Mouse (Mus musculus): ENCODE results near the gene Lrrc72. TPM values are rescaled to one million over a fixed set of nuclear protein-coding genes. Genes with fewer than 3 reads are reported as not detected.

Gene Lrrc72
- polyA plus RNA-seq, 1 experiment from 2014 or later, result not detected

- no peaks in the 10 kb centered on the region for H3K27me3 ChIP-seq (ENCODE audit: control insufficient read depth, insufficient read depth, low read length)
- DNase-seq (ENCODE audit: low spot score) (no peak), ATAC-seq (ENCODE audit: low FRiP score, low TSS enrichment) (peak; percentile 91)
- no peak overlapping the region for H3K27ac ChIP-seq (replicated peaks)
- H3K9ac ChIP-seq (ENCODE audit: low read length), result no peak overlapping the region
- H3K36me3 ChIP-seq (ENCODE audit: control insufficient read depth, insufficient read depth, low read length), result peaks cover 38% of the 10 kb centered on the region
- no peak overlapping the region for H3K4me3 ChIP-seq (ENCODE audit: low read depth, low read length)
- no peak overlapping the region for H3K4me2 ChIP-seq (replicated peaks; ENCODE audit: low read depth)
- no peaks in the 10 kb centered on the region for H3K4me1 ChIP-seq (replicated peaks; ENCODE audit: control insufficient read depth, insufficient read depth)
- no peaks in the 10 kb centered on the region for H3K9me3 ChIP-seq (ENCODE audit: control insufficient read depth, low read length)
- WGBS, result 70% methylated on average over 6 of the region's 6 CpGs
- no peak for TF ChIP-seq EP300 (optimal IDR thresholded peaks at IDR 0.05)
- no peak for TF ChIP-seq CTCF (IDR thresholded peaks at IDR 0.05; ENCODE audit: low read depth)
These were observed 66.1 kb downstream of the Lrrc72 start for GRCm38 (mm10) chr12:36187081-36187480.

DNA sequence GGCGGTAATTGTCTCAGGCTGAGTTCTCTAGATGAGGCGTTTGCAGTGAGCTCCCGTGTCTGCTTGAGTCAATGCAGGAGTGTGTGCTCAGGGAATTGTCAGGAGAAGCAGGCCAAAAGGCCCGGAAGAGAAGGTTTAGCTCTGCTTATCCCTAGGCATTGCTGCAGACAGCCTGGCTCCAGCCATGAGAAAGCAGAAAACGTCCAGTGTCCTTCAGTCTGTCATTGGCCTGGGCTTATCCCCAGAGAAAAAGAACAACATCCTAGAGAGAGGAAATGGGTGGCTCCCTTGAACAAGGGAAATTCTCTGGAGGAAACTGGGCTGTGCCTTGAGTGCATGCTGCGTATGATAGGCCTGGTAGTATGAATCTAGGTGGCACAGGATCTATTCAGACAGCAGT, 70.6 kb downstream of the Lrrc72 start:
- Histone ChIP-seq H3K36me3 (ENCODE audit: control insufficient read depth, insufficient read depth, low read length) (peaks cover 30% of the 10 kb centered on the region), H3K4me3 (ENCODE audit: low read depth, low read length) (no peak overlapping the region), H3K4me1 (replicated peaks; ENCODE audit: control insufficient read depth, insufficient read depth) (no peaks in the 10 kb centered on the region), H3K27ac (replicated peaks) (no peak overlapping the region), H3K4me2 (replicated peaks; ENCODE audit: low read depth) (no peak overlapping the region), H3K27me3 (ENCODE audit: control insufficient read depth, insufficient read depth, low read length) (no peaks in the 10 kb centered on the region), H3K9ac (ENCODE audit: low read length) (no peak overlapping the region), H3K9me3 (ENCODE audit: control insufficient read depth, low read length) (no peaks in the 10 kb centered on the region)
- DNase-seq (ENCODE audit: low spot score), result no peak
- ATAC-seq (ENCODE audit: low FRiP score, low TSS enrichment), result no peak
- TF ChIP-seq EP300 (optimal IDR thresholded peaks at IDR 0.05), result no peak
- TF ChIP-seq CTCF (IDR thresholded peaks at IDR 0.05; ENCODE audit: low read depth), result no peak
- WGBS, result 79% methylated on average over 6 of the region's 6 CpGs

DNA sequence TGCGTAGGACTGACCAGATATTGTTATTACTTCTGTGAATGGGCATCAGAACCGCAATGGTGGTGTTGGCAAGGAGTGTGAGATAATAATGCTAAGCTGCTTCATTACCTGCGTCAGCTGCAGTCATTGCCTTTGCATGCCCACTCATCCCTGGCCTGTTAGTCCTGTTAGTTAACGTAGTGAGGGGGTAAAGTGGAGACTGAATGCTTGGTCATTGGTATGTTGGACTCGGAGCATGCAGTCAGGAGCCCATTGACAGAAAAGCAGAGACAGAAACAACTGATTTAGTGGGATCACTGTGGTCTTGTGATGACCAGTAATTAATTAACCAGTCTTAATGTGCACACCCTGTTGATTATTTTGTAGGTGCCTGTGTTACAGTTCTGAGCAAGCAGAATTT, 76.0 kb downstream of the Lrrc72 start:
- Histone ChIP-seq H3K9ac (ENCODE audit: low read length) (no peak overlapping the region), H3K27ac (replicated peaks) (no peak overlapping the region), H3K27me3 (ENCODE audit: control insufficient read depth, insufficient read depth, low read length) (no peaks in the 10 kb centered on the region), H3K9me3 (ENCODE audit: control insufficient read depth, low read length) (no peaks in the 10 kb centered on the region), H3K4me1 (replicated peaks; ENCODE audit: control insufficient read depth, insufficient read depth) (no peaks in the 10 kb centered on the region), H3K36me3 (ENCODE audit: control insufficient read depth, insufficient read depth, low read length) (peaks cover 14% of the 10 kb centered on the region), H3K4me2 (replicated peaks; ENCODE audit: low read depth) (no peak overlapping the region), H3K4me3 (ENCODE audit: low read depth, low read length) (no peak overlapping the region)
- 93% methylated on average over 5 of the region's 5 CpGs for WGBS
- TF ChIP-seq CTCF (IDR thresholded peaks at IDR 0.05; ENCODE audit: low read depth) (no peak), EP300 (optimal IDR thresholded peaks at IDR 0.05) (no peak)
- ATAC-seq (ENCODE audit: low FRiP score, low TSS enrichment) (no peak), DNase-seq (ENCODE audit: low spot score) (no peak)

GRCm38 (mm10) chr12:36165299-36165698, 87.9 kb downstream of the Lrrc72 start:
- no peak overlapping the region for H3K27ac ChIP-seq (replicated peaks)
- no peaks in the 10 kb centered on the region for H3K36me3 ChIP-seq (ENCODE audit: control insufficient read depth, insufficient read depth, low read length)
- peak; percentile 37 for DNase-seq (ENCODE audit: low spot score)
- H3K4me3 ChIP-seq (ENCODE audit: low read depth, low read length), result no peak overlapping the region
- no peaks in the 10 kb centered on the region for H3K27me3 ChIP-seq (ENCODE audit: control insufficient read depth, insufficient read depth, low read length)
- no peak overlapping the region for H3K9ac ChIP-seq (ENCODE audit: low read length)
- peak; percentile 82 for ATAC-seq (ENCODE audit: low FRiP score, low TSS enrichment)
- WGBS, result 42% methylated on average over 1 of the region's 1 CpGs
- H3K4me2 ChIP-seq (replicated peaks; ENCODE audit: low read depth), result no peak overlapping the region
- TF ChIP-seq EP300 (optimal IDR thresholded peaks at IDR 0.05), result no peak
- H3K4me1 ChIP-seq (replicated peaks; ENCODE audit: control insufficient read depth, insufficient read depth), result no peaks in the 10 kb centered on the region
- no peaks in the 10 kb centered on the region for H3K9me3 ChIP-seq (ENCODE audit: control insufficient read depth, low read length)

DNA sequence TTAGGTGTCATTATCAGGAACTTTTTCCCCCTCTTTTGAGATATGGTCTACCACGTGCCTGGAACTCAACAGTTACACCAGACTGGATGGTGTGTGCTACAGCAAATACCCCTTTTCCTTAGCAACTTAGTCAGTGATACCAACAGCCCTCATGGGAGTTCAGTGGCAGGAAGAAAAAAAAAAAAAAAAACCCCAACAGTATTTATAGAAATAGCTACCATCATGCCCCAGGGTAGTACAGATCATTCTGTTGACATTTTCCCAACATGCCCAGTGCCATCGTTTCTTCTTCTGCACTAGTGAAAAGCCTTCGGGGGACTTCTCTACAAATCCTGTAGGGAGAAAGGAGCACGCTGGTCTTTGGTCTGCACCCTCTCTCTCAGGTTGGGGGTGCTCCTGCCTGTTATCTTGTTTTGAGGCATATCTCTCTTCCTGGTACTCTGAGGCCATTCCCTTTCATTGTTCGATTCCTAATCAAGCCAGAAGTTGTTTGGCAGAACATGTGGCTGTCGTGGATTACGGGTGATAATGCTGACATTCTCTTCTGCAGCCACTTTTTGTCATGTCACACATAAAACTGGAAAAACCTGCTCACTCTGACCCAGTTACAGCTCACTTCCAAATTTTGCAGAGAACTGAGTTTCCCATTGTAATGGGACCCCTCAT, 88.9 kb downstream of the Lrrc72 start:
- Histone ChIP-seq H3K36me3 (ENCODE audit: control insufficient read depth, insufficient read depth, low read length) (no peaks in the 10 kb centered on the region), H3K27ac (replicated peaks) (no peak overlapping the region), H3K4me1 (replicated peaks; ENCODE audit: control insufficient read depth, insufficient read depth) (no peaks in the 10 kb centered on the region), H3K4me2 (replicated peaks; ENCODE audit: low read depth) (no peak overlapping the region), H3K4me3 (ENCODE audit: low read depth, low read length) (no peak overlapping the region), H3K9me3 (ENCODE audit: control insufficient read depth, low read length) (no peaks in the 10 kb centered on the region), H3K9ac (ENCODE audit: low read length) (no peak overlapping the region), H3K27me3 (ENCODE audit: control insufficient read depth, insufficient read depth, low read length) (no peaks in the 10 kb centered on the region)
- no peak for TF ChIP-seq CTCF (IDR thresholded peaks at IDR 0.05; ENCODE audit: low read depth)
- TF ChIP-seq EP300 (optimal IDR thresholded peaks at IDR 0.05), result no peak
- ATAC-seq (ENCODE audit: low FRiP score, low TSS enrichment) (no peak), DNase-seq (ENCODE audit: low spot score) (no peak)
- 55% methylated on average over 7 of the region's 7 CpGs for WGBS

Other genes starting within 250 kb of the Lrrc72 start
- 121 and 129 TPM in 2 replicates for gene Tspan13, start 210.9 kb downstream of the Lrrc72 start, polyA plus RNA-seq (2015; fragmentation: Nextera tagmentation; extraction: Ambion mirVana)
- 27.4 and 29.6 TPM in 2 replicates for gene Ankmy2, start 96.3 kb downstream of the Lrrc72 start, polyA plus RNA-seq (2015; fragmentation: Nextera tagmentation; extraction: Ambion mirVana)
- gene Bzw2, start 95.3 kb downstream of the Lrrc72 start, polyA plus RNA-seq (2015; fragmentation: Nextera tagmentation; extraction: Ambion mirVana), result 117 and 122 TPM in 2 replicates
- gene Sostdc1, start 60.7 kb upstream of the Lrrc72 start, polyA plus RNA-seq (2015; fragmentation: Nextera tagmentation; extraction: Ambion mirVana), result 3.2 and 4.5 TPM in 2 replicates
- 4.1 and 4.8 TPM in 2 replicates for gene Ispd, start 128.1 kb upstream of the Lrrc72 start, polyA plus RNA-seq (2015; fragmentation: Nextera tagmentation; extraction: Ambion mirVana)
- gene D630036H23Rik, start 128.8 kb upstream of the Lrrc72 start, polyA plus RNA-seq (2015; fragmentation: Nextera tagmentation; extraction: Ambion mirVana), result 3.1 and 3.7 TPM in 2 replicates

Measured in stomach, postnatal 0 days (tissue).